Mouse (Mus musculus) intestine, postnatal 0 days (tissue): Measurements from ENCODE around the gene Pax6. TPM values are rescaled to one million over a fixed set of nuclear protein-coding genes. Genes with fewer than 3 reads are reported as not detected.
A peak's percentile ranks its signal among the peaks of the same experiment; 100 is the strongest.

Experiments
- ATAC-seq: fragments of 200-750 bp; cut with Nextera tagmentation; 2 replicates; pipeline ENCODE4 v1.8.0; 2017; ENCODE audit warnings: mild to moderate bottlenecking, moderate TSS enrichment, moderate library complexity
- H3K27ac ChIP-seq: fragments of 300-500 bp; sonication (generic); 2 replicates; pipeline ENCODE4 v1.5.1; 2014; ENCODE audit warnings: mild to moderate bottlenecking, low read depth, low read length, moderate library complexity
- H3K27me3 ChIP-seq: fragments of 300-500 bp; sonication (generic); replicated peaks from 2 replicates; pipeline ENCODE4 v1.6.1; 2014; ENCODE audit warnings: low read length, mixed read lengths; ENCODE audit not compliant: control insufficient read depth, insufficient read depth
- H3K36me3 ChIP-seq: fragments of 300-500 bp; sonication (generic); 2 replicates; pipeline ENCODE4 v1.6.1; 2014; ENCODE audit warnings: mild to moderate bottlenecking, moderate library complexity; ENCODE audit not compliant: control insufficient read depth, insufficient read depth
- H3K4me1 ChIP-seq: fragments of 300-500 bp; sonication (generic); replicated peaks from 2 replicates; pipeline ENCODE4 v1.6.1; 2014; ENCODE audit warnings: antibody characterized with exemption, low read length, mixed read lengths; ENCODE audit not compliant: control insufficient read depth, insufficient read depth
- H3K4me2 ChIP-seq: fragments of 300-500 bp; sonication (generic); replicated peaks from 2 replicates; pipeline ENCODE4 v1.6.1; 2014; ENCODE audit warnings: low read depth, mild to moderate bottlenecking, moderate library complexity
- H3K4me3 ChIP-seq: fragments of 300-500 bp; sonication (generic); 2 replicates; pipeline ENCODE4 v1.5.1; 2014; ENCODE audit warnings: low read depth, low read length
- H3K9ac ChIP-seq: fragments of 300-500 bp; sonication (generic); 2 replicates; pipeline ENCODE4 v1.6.1; 2014; ENCODE audit warnings: mild to moderate bottlenecking, low read depth, low read length
- H3K9me3 ChIP-seq: fragments of 300-500 bp; sonication (generic); 2 replicates; pipeline ENCODE4 v1.6.1; 2016; ENCODE audit warnings: mixed run types; ENCODE audit not compliant: control insufficient read depth
- CTCF ChIP-seq: sonication (generic); IDR thresholded peaks from 2 replicates; pipeline ENCODE4 v1.5.1; 2016; ENCODE audit warnings: low read depth, mild to moderate bottlenecking, control low read depth, antibody characterized with exemption, moderate library complexity
- WGBS: fragments of 180-500 bp; shearing (Covaris S2); extraction: QIAGEN DNeasy Blood & Tissue Kit; methylation state at CpG from one replicate; pipeline ENCODE4 v1.1.7; 2014; 5-methylcytosine and 5-hydroxymethylcytosine counted together
- polyA plus RNA-seq: library from polyadenylated mRNA; unstranded; fragments of >200 nt; fragmentation: Nextera tagmentation; extraction: Ambion mirVana; gene quantifications from 2 replicates; pipeline ENCODE4 v1.2.1, GENCODE M21; 2015

Pax6 gene
- polyA plus RNA-seq, 1 experiment from 2014 or later, result 0.43 TPM

GRCm38 (mm10) chr2:105684991-105685650 is 16.4 kb downstream of the Pax6 start:
- WGBS, result 7% methylated on average over 11 of the region's 11 CpGs
- no peak overlapping the region for H3K4me2 ChIP-seq
- no peak overlapping the region for H3K27ac ChIP-seq
- no peak overlapping the region for H3K9ac ChIP-seq
- no peaks in the 10 kb centered on the region for H3K4me1 ChIP-seq
- ATAC-seq, result no peak
- no peaks in the 10 kb centered on the region for H3K9me3 ChIP-seq
- no peak for TF ChIP-seq CTCF
- no peaks in the 10 kb centered on the region for H3K36me3 ChIP-seq
- H3K4me3 ChIP-seq, result no peak overlapping the region
- peaks cover 97% of the 10 kb centered on the region for H3K27me3 ChIP-seq

GRCm38 (mm10) chr2:105685651-105686050 is 17.0 kb downstream of the Pax6 start:
- Histone ChIP-seq H3K9me3 (no peaks in the 10 kb centered on the region), H3K27me3 (peaks cover 97% of the 10 kb centered on the region), H3K36me3 (no peaks in the 10 kb centered on the region), H3K4me2 (no peak overlapping the region), H3K4me3 (no peak overlapping the region), H3K27ac (no peak overlapping the region), H3K9ac (no peak overlapping the region), H3K4me1 (no peaks in the 10 kb centered on the region)
- no peak for ATAC-seq
- WGBS, result 9% methylated on average over 11 of the region's 11 CpGs
- no peak for TF ChIP-seq CTCF

GRCm38 (mm10) chr2:105686363-105687316 is 17.9 kb downstream of the Pax6 start:
- no peaks in the 10 kb centered on the region for H3K4me1 ChIP-seq
- no peak overlapping the region for H3K4me2 ChIP-seq
- H3K27me3 ChIP-seq, result peaks cover 97% of the 10 kb centered on the region
- H3K36me3 ChIP-seq, result no peaks in the 10 kb centered on the region
- WGBS, result 4% methylated on average over 36 of the region's 36 CpGs
- no peak; the same call in 1 of the 2 replicates for ATAC-seq
- no peak for TF ChIP-seq CTCF
- no peak overlapping the region for H3K27ac ChIP-seq
- no peak overlapping the region for H3K9ac ChIP-seq
- no peaks in the 10 kb centered on the region for H3K9me3 ChIP-seq
- no peak overlapping the region for H3K4me3 ChIP-seq

- Histone ChIP-seq H3K9me3 (no peaks in the 10 kb centered on the region), H3K9ac (no peak overlapping the region), H3K4me3 (peak overlapping the region; percentile 16), H3K27me3 (peaks cover 97% of the 10 kb centered on the region), H3K4me1 (no peaks in the 10 kb centered on the region), H3K27ac (no peak overlapping the region), H3K4me2 (peak overlapping the region; percentile 35), H3K36me3 (no peaks in the 10 kb centered on the region)
- peak; percentile 70 for ATAC-seq
- peak; percentile 60 for TF ChIP-seq CTCF
- WGBS, result 2% methylated on average over 13 of the region's 13 CpGs
Observed at GRCm38 (mm10) chr2:105687317-105687991, 18.8 kb downstream of the Pax6 start.

GRCm38 (mm10) chr2:105688011-105688410 is 19.3 kb downstream of the Pax6 start:
- no peaks in the 10 kb centered on the region for H3K9me3 ChIP-seq
- ATAC-seq, result no peak
- no peak overlapping the region for H3K9ac ChIP-seq
- no peaks in the 10 kb centered on the region for H3K4me1 ChIP-seq
- H3K4me2 ChIP-seq, result peak overlapping the region; percentile 35
- 2% methylated on average over 17 of the region's 17 CpGs for WGBS
- peak overlapping the region; percentile 16 for H3K4me3 ChIP-seq
- H3K36me3 ChIP-seq, result no peaks in the 10 kb centered on the region
- peaks cover 97% of the 10 kb centered on the region for H3K27me3 ChIP-seq
- H3K27ac ChIP-seq, result no peak overlapping the region
- no peak for TF ChIP-seq CTCF
